Mouse (Mus musculus) Muller cell, postnatal 12 days (primary cell): Measurements from ENCODE around the gene Ndufv2.
A peak's percentile ranks its signal among the peaks of the same experiment; 100 is the strongest.
"Not testable (repeated sequence)": the region's sequence is repeated elsewhere in the genome, so short reads cannot be mapped to it uniquely, and the experiment has no call there.

Experiments used
- DNase-seq: peaks from one replicate; pipeline ENCODE4 v3.0.0-alpha.2; 2015; ENCODE audit errors: inconsistent ontology term

Gene Ndufv2

DNA sequence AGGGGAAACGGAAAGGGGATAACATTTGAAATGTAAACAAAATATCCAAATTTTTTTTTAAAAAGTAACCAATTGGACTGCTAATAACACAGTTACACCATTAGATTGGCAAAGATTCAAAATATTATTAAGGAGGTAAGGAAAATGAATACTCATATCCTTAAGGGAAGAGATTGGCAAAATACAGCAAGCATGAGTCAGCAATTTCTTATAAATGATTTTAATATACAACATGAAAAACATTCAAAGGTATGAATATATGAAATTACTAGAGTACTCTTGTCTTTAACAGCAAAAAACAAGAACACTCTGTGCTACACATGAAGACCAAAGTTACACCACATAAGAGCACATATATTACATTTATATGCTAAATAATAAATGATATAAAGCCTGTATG is 16.3 kb downstream of the Ndufv2 start:
- DNase-seq = no peak

DNA sequence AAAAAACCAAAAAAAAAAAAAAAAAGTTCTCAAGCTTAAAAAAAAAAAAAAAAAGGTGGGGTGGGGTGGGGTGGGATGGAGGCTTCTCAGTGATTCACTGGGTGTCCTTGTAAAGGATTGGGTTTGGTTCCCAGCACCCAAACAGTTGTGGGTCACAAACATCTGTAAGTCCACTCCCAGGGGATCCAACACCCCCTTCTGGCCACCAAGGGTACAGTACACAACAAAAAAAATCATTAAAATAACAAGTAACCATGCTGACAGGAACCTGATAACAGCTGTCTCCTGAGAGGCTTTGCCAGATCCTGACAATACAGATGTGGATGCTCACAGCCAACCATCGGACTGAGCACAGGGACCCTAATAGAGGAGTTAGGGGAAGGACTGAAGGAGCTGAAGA is 16.9 kb downstream of the Ndufv2 start:
- DNase-seq = no peak

DNA sequence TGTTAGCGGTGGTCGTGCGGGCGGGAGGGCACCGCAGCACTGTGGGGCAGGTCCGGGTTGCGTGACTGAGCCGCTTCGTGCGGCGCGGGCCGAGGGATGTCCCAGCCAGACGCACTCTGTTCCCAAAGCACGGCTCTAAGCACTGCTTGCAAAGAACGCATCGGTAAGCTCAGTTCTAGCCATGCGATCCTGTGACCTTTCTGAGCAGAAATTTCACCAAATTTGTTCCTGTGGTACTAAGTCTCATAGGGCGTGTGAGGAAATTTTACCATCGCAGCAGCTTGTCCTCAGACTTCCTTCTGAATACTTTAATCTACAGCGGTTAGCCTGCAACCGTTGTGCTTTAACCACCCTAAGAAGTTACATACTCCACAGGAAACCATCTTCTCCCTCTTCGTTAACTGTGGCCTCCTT is 23.9 kb downstream of the Ndufv2 start:
- no peak for DNase-seq

DNA sequence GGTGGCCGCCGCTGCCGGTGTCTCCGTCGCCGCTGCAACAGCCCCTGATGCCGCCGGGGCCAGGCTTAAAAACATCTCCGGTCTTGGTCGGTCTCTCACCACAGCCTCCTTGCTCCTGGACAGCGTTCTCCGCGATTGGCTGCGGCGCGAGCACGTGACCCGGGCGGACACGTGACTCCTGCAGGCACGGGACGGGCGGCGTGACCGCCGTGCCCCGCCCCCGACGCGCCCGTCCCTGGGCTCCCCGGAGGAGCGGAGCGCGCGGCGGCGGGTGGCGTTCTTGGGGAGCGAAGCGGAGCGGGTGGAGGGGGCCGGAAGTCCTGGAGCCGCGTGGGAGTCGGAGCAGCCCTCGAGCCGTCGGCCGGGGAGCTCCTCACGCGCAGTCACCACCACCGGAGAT is 24.4 kb downstream of the Ndufv2 start, which contains the start of gene Ankrd12:
Ankrd12 (minus strand) TSS at position 156 of the 400 bp plus-strand sequence.
- peak; percentile 97 for DNase-seq

DNA sequence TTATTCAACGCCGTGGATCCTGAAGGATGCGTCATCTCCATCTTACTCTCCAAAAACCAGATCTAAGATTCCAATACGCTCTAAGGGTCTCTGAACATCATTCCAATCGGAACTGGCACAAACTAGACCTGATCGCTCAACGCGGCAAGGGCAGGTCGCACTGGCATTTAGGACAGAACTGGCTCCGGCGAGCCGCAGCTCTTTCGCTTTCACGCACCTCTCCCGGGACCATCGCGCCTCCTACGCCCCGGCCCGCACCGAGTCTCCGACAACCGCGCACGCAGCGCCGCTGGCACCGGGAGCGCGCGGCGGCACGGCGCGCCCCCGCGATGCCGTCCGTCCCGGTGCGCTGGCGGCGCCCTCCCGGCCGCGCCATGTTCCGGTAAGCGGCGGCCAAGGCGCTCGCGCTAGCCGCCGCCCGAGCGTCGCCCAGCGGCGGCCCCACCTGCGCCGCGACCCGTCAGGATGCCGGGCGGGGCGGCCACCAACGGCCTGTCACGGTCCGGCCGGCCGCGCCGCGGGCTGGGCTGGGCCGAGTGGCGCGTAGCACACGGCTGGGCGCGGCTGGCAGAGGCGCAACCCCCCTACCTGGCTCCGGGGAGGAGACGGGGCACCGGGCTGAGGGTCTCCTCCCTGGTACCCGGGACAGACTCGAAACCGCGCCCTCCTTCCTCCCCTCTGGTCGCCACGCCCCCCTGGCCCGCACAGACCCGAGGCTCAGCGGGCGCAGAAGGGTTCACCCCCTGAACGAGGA is 25.0 kb downstream of the Ndufv2 start:
- peak; percentile 48 for DNase-seq

DNA sequence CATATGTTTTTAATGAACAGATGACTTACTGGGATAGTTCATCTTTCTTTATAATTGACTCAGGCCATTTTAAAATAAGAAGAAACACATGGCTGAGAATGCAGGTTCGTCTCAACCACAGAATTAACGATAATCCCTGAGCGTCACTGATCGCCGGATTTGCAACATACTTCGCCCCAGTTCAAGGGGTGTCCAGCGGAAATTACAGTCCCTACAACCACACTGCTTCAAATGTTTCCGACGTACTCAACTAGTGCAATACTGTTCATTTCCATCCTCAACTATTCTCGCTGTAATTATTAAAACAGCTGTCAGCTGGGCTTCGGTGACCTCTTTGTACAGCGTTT is 25.6 kb downstream of the Ndufv2 start:
- DNase-seq = no peak

DNA sequence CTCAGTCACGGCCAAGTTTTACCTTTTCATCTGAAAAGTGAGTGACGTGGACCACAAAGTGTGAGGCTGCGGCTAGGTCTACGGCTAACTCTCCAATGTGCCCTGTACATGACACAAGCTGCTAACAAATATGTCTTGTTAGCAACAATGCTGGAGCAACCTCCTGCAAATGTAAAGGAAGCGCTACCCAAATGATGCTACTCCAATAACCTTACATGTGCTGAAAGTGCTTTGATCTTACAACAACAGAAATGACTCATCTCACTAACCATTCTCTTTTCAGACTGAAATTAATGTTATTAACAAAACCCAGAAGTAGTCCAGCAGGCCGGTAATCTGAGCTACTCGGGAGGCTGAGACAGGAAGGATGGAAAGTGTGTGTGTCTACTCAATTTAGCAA is 27.4 kb downstream of the Ndufv2 start:
- DNase-seq = no peak

DNA sequence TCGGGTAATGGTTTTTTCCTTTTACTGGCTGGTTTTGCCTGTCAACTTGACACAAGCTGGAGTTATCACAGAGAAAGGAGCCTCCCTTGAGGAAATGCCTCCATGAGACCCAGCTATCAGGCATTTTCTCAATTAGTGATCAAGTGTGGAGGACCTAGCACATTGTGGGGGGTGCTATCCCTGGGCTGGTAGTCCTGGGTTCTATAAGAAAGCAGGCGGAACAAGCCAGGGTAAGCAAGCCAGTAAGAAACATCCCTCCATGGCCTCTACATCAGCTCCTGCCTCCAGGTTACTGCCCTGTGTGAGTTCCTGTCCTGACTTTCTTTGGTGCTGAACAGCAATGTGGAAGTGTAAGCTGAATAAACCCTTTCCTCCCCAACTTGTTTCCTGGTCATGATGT is 32.3 kb downstream of the Ndufv2 start:
- not testable (repeated sequence) for DNase-seq

DNA sequence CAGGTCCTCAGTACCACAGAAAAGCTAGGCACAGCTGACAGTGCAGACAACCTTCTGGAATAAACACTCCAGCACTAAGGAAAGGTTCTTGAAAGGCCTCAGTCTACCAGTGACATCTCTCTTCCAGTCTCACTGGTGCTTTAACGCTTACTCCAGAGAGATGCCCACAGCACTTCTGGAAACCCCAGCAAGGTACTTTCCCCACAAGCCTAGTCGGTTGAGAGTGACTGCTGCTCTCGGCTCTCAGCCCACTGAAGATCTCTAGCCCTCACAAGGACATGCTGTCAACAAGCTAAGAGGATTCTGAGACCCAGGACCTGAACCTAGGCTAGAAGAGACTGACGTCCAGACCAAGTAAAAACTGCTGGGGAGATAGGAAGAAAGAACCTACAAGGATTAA is 36.2 kb downstream of the Ndufv2 start:
- DNase-seq = no peak

DNA sequence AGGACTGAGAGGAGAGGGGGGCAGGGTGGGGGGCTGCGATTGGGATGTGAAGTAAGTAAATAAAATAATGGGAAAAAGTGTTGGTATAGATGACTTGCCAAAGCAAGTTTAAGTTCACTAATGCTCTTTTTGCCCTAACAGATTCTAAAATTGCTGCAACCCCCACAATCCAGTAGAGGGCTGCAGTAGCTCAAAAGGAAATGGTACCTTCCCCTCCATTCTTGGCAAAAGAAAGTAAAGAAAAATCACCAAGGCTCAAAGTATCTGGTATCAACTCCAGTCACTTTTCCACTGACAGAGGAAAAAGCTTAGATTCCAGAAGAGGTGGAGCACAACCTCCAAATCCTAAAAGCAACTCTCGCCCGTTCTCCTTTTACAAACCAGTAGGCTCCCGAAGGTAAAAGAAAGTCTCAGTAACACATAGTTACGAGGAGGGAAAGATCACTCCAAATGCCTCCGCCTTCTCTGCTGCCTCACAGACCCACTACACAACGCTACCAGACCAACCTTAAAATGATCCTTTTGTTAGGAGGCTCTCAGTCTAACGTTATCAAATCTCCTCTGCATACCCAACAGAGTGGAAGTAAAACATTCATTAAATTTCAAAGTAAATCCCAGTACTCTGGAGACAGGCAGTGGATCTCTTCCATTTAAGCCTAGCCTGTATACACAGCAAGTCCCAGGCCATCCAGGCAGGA is 40.0 kb downstream of the Ndufv2 start:
- peak; percentile 19 for DNase-seq

DNA sequence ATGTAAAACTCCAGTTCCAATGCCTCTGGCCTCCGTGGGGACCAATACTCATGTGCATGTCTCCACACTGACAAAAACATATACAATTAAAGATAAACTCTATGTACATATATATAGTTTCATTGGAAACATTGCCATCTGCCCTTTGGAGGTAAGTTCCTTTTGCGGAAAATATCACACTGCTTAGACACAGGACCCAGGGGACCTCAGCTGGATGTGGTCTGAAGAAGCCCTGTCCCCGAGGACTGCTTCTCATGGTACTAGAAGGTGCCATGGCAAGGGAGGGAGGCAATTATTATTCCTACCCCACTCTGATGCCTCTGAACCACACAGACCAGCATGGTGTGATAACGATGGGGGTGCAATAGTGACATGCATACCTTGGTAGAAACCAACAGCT is 43.2 kb downstream of the Ndufv2 start:
- DNase-seq = no peak

DNA sequence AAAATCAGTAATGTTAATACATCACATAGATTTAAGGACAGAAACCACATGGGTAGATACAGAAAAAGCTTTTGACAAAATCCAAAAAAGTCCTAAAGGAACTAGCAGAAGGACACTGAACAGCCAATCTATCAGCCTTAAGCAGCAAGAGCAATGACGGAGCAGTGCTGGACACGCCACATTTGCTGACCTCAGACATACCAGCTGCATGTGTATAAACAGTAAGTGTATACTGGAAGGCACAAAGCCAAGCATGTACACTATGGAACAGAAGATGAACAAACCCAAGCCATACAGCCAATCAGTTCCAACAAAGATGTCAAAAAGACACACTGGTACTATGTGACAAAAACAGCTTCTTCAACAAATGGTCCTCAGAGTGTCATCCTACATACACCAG is 44.2 kb downstream of the Ndufv2 start:
- DNase-seq = no peak

DNA sequence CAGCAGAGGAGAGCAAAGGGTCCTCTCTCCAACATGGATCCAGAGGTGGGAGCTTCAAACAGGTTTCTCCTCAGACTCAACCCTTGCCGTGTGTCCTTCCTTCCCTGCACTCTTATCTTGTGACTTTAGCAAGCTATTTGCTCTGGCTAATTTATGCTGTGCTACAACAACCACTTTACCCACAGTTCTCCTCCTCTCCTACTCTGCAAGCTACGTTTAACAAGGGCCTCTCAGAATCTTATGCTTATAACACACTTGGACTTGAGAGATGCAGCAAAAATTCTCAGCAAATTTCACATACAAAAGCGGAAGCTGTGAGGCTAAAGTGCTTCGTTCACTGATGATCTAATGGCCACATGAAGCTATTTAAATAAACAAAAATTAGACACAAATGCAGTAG is 48.0 kb downstream of the Ndufv2 start:
- no peak for DNase-seq

DNA sequence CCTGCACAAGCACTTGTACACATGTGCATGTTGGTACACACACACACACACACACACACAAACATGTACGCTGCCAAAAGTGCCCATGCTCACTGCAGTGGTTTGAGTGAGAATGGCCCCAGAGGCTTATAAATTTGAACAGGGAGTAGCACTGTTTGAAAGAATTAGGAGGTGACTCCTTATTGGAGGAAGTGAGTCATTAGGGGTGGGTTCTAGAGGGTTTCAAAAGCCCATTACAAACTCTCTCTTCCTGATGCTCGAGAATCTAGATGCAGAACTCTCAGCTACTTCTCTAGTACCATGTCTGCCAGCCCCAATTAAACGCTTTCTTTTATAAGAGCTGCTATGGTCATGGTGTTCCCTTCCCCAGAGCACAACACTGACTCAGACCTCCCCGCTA is 52.6 kb downstream of the Ndufv2 start:
- DNase-seq = no peak

DNA sequence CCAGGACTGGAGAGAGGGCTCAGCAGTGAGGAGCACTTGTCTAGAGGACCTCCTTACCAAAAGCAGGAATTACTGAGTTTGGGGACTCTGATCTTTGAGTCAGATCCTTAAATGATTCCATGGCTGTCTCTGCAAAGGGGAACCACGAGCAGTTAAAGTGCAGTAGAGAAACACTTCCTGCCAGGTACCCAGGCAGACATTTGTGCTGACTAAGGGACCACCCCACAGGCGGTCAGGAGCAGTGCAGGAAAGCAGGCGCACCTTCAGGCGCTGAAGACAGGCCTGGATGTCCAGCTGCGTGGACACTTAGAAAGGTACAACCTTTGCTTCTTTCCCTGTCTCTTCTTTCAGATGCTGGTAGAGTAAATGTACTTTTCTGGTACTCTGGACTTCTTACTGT is 53.2 kb downstream of the Ndufv2 start:
- no peak for DNase-seq

DNA sequence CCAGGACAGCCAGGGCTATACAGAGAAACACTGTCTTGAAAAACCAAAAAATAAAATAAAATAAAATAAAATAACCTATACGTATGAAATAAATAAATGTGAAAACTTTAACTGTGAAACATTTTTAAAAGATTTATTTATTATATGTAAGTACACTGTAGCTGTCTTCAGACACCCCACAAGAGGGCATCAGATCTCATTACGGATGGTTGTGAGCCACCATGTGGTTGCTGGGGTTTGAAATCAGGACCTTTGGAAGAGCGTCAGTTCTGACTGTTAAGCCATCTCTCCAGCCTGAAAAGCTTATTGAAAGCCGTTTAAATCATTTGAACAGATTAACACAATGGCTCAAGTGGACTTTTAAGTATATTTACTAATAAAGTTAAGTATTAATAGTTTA is 57.7 kb downstream of the Ndufv2 start:
- not testable (repeated sequence) for DNase-seq

DNA sequence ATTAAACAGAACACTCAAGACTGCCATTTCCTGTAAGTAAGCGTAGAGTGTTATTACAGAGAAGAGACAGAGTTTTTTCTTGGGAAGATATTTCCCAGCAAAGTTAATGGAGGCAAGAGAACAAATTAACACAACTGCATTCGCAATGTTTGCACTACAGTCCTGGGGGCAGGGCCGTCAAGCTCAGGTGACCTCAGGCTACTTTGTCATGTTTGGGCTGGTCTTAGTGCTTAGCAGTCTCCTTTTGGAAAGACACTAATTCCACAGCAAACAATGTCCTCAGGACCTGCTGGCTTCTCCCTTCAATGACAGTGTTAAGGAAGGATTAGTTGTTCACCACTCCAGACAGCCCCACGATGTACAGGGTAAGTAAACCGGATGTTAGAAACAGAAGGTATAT is 60.3 kb downstream of the Ndufv2 start:
- DNase-seq = no peak

DNA sequence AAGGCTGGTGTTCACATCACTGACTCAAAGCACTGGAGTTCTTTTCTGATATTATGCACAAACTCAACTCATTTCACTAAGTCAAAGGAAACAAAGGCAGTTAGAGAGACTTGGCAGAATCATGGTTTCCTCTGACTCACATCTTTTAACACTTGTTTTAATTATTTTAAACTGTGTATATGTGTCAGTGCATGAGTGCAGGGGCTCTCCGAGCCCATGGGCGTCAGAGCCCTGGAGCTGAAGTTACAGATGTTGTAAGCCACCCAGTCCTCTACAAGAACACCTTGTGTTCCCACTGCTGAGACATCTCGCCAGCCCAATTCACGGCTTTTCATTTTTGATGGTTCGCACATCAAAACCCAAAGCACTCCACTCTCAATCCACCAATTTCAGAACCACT is 68.1 kb downstream of the Ndufv2 start:
- no peak for DNase-seq

DNA sequence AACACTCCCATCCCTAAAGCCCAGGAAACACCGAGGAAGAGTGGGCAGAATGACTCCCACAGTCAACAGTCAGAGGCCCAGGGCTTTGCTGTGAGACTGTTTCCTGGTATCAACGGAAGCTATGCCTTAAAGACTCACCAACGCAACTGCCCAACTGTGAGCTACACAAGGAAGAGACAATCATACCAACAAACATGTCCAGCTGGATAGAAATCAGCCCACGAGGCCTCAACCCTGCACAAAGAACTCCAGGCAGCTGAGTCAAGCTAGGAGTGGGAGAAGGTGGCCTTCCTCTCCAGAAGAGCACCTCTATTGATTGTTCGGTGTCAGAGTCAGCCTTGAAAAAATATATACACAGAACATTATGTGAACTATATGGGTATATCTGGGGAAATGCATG is 69.4 kb downstream of the Ndufv2 start:
- DNase-seq = no peak
